Mouse (Mus musculus) liver, postnatal 0 days (tissue): ENCODE data around the gene Atp2b2.

ENCODE experiments used
- CTCF ChIP-seq: sonication (generic); IDR thresholded peaks from 2 replicates; pipeline ENCODE4 v1.5.1; 2016; ENCODE audit warnings: antibody characterized with exemption, low read depth
- EP300 ChIP-seq: IDR thresholded peaks from 2 replicates; pipeline ENCODE4 v1.6.1; 2016; ENCODE audit warnings: antibody characterized with exemption, low read depth, mild to moderate bottlenecking

DNA sequence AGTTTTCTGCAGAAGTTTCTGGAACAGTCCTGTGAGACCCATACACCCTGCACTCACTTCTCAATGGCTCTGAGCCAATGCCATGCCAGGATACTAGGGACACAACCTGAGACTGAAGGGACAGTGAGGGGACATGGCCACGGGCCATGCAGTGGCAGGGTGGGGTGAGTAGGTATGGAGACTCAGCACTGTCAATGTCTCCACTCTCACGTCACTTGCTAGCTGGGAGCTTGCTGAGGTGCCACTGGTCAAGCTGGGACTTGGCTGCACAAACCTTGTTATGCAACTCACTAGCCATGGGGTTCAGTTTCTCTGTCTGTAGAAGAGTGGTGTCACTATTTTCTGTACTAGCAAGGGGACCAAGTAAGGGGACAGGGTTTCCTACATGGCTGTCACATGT is 167.2 kb downstream of the Atp2b2 start:
- TF ChIP-seq EP300, result no peak
- no peak for TF ChIP-seq CTCF
